Mouse (Mus musculus): ENCODE results near the gene 2310057M21Rik. TPM values are rescaled to one million over a fixed set of nuclear protein-coding genes. Genes with fewer than 3 reads are reported as not detected.

2310057M21Rik gene
- 6.0 and 6.9 TPM in 2 replicates for polyA plus RNA-seq (2012; rRNA removed)

GRCm38 (mm10) chr7:131362615-131363300, at the start of gene 2310057M21Rik:
2310057M21Rik (minus strand) TSS chr7:131362759.

GRCm38 (mm10) chr7:131410416-131411058, 48.0 kb upstream of the 2310057M21Rik start, which contains the start of the genes Ikzf5 and Acadsb:
Ikzf5 (minus strand) TSS chr7:131410521.
Acadsb (plus strand) TSS chr7:131410601.

GRCm38 (mm10) chr7:131370648-131371469, 8.3 kb upstream of the 2310057M21Rik start, which contains the start of gene Pstk:
Pstk (plus strand) TSS chr7:131371141.

GRCm38 (mm10) chr7:131333564-131333963, 29.0 kb downstream of the 2310057M21Rik start, which contains the start of gene Fam24a:
Fam24a (plus strand) TSS chr7:131333864.

GRCm38 (mm10) chr7:131329416-131329815, 33.1 kb downstream of the 2310057M21Rik start, which contains the start of gene Fam24b:
Fam24b (minus strand) TSS chr7:131329516.

GRCm38 (mm10) chr7:131322192-131322591, 40.4 kb downstream of the 2310057M21Rik start, which contains the start of gene Cuzd1:
Cuzd1 (minus strand) TSS chr7:131322292.

Other genes with a start within 250 kb of the 2310057M21Rik start
- gene 4933402N03Rik, start 216.4 kb downstream of the 2310057M21Rik start, polyA plus RNA-seq (2012; rRNA removed), result not detected in 2 replicates
- gene 5430419D17Rik, start 188.4 kb downstream of the 2310057M21Rik start, polyA plus RNA-seq (2012; rRNA removed), result 1.8 and 2.8 TPM in 2 replicates
- gene Cuzd1, start 40.5 kb downstream of the 2310057M21Rik start, polyA plus RNA-seq (2012; rRNA removed), result 1.4 TPM in 2 replicates
- not detected in 2 replicates for gene Fam24b, start 33.2 kb downstream of the 2310057M21Rik start, polyA plus RNA-seq (2012; rRNA removed)
- gene Fam24a, start 28.9 kb downstream of the 2310057M21Rik start, polyA plus RNA-seq (2012; rRNA removed), result not detected in 2 replicates
- 87.9 and 126 TPM in 2 replicates for gene Pstk, start 8.4 kb upstream of the 2310057M21Rik start, polyA plus RNA-seq (2012; rRNA removed)
- 9.1 and 14.0 TPM in 2 replicates for gene Ikzf5, start 47.8 kb upstream of the 2310057M21Rik start, polyA plus RNA-seq (2012; rRNA removed)
- gene Acadsb, start 47.8 kb upstream of the 2310057M21Rik start, polyA plus RNA-seq (2012; rRNA removed), result 8.6 and 9.4 TPM in 2 replicates
- gene Hmx3, start 180.1 kb upstream of the 2310057M21Rik start, polyA plus RNA-seq (2012; rRNA removed), result not detected in 2 replicates
- not detected in 2 replicates for gene Hmx2, start 186.0 kb upstream of the 2310057M21Rik start, polyA plus RNA-seq (2012; rRNA removed)
- 59.4 and 83.5 TPM in 2 replicates for gene Bub3, start 197.5 kb upstream of the 2310057M21Rik start, polyA plus RNA-seq (2012; rRNA removed)

All from ovary, adult 2 months (tissue).